Mouse (Mus musculus) T-cell, adult 2 months (primary cell): ENCODE results near the gene Nos3.

Experiments
- DNase-seq: peaks from one replicate; pipeline ENCODE4 v3.0.0; 2022; ENCODE audit warnings: low spot score

Gene Nos3

GRCm38 (mm10) chr5:24399686-24400085, 35.1 kb downstream of the Nos3 start:
- no peak for DNase-seq

GRCm38 (mm10) chr5:24400362-24400761, 35.8 kb downstream of the Nos3 start:
- no peak for DNase-seq

GRCm38 (mm10) chr5:24400911-24401605, 36.4 kb downstream of the Nos3 start:
- no peak for DNase-seq

- no peak for DNase-seq
Measured at GRCm38 (mm10) chr5:24401969-24402368, 37.4 kb downstream of the Nos3 start.

GRCm38 (mm10) chr5:24404594-24405360, 40.2 kb downstream of the Nos3 start:
- no peak for DNase-seq

- no peak for DNase-seq
Measured at GRCm38 (mm10) chr5:24405389-24405876, 40.8 kb downstream of the Nos3 start.

- DNase-seq, result no peak
Measured at GRCm38 (mm10) chr5:24408651-24409050, 44.0 kb downstream of the Nos3 start.

- no peak for DNase-seq
Measured at GRCm38 (mm10) chr5:24409466-24409865, 44.9 kb downstream of the Nos3 start.

GRCm38 (mm10) chr5:24412063-24412462, 47.5 kb downstream of the Nos3 start:
- DNase-seq, result no peak

- DNase-seq, result no peak
Measured at GRCm38 (mm10) chr5:24413042-24413693, 48.6 kb downstream of the Nos3 start, which contains the start of gene Asic3. Gene Asic3, plus strand, starts transcription at chr5:24413392.

GRCm38 (mm10) chr5:24413938-24414337, 49.3 kb downstream of the Nos3 start:
- no peak for DNase-seq

GRCm38 (mm10) chr5:24416222-24416736, 51.7 kb downstream of the Nos3 start:
- peak; percentile 77 for DNase-seq

- DNase-seq, result no peak
Measured at GRCm38 (mm10) chr5:24417587-24417986, 53.0 kb downstream of the Nos3 start.

GRCm38 (mm10) chr5:24420381-24420780, 55.8 kb downstream of the Nos3 start:
- DNase-seq, result no peak

GRCm38 (mm10) chr5:24423129-24424003, 58.8 kb downstream of the Nos3 start, which contains the start of the genes Cdk5 and Slc4a2:
Gene Cdk5, minus strand, starts transcription at chr5:24423530.
Gene Slc4a2, plus strand, starts transcription at chr5:24423837.
- DNase-seq, result peak; percentile 97

- DNase-seq, result no peak
Measured at GRCm38 (mm10) chr5:24424004-24424781, 59.6 kb downstream of the Nos3 start.

GRCm38 (mm10) chr5:24424861-24425411, 60.3 kb downstream of the Nos3 start:
- peak; percentile 81 for DNase-seq

GRCm38 (mm10) chr5:24425421-24426036, 60.9 kb downstream of the Nos3 start:
- DNase-seq, result peak; percentile 57

- DNase-seq, result no peak
Measured at GRCm38 (mm10) chr5:24426037-24426432, 61.4 kb downstream of the Nos3 start.
